26 mouse cellular contexts compared by ENCODE assay signal in genomic region chr8:120679629-120680387, GRCm38 (mm10). TPM values are rescaled to one million over a fixed set of nuclear protein-coding genes. Genes with fewer than 3 reads are reported as not detected.
DNase-seq lines count a peak whose midpoint lies in the region; ATAC-seq lines count a peak whose summit lies in the region.
"Had no signal": no experiment of that assay in that cellular context is flagged by ENCODE, and none has a peak within 500 bp of the region (broad histone marks: within the 10 kb centered on the region; RNA-seq: fewer than 3 reads in every experiment).

No protein-coding gene starts in this region.

- H3K27ac ChIP-seq in heart, embryonic 14.5 days (replicated peaks in 1 of 2; ENCODE audit: control insufficient read depth in 1 of 2, insufficient read depth in 1 of 2, low read depth in 2 of 2, low read length in 2 of 2): no peak overlapping the region
- no peak overlapping the region for H3K27ac ChIP-seq in liver, embryonic 13.5 days
- no peak overlapping the region for H3K27ac ChIP-seq in stomach, embryonic 15.5 days
- no peak overlapping the region for H3K27ac ChIP-seq in kidney, embryonic 16.5 days (ENCODE audit: low read length)
- no peak overlapping the region for H3K27ac ChIP-seq in midbrain, embryonic 15.5 days
- H3K27ac ChIP-seq: embryonic facial prominence, embryonic 15.5 days; heart, embryonic 15.5 days; hindbrain, embryonic 15.5 days; kidney, postnatal 0 days; limb, embryonic 10.5 days; macrophage; midbrain, embryonic 12.5 days; neural tube, embryonic 12.5 days had no signal

- H3K4me1 ChIP-seq in heart, embryonic 14.5 days (ENCODE audit: control insufficient read depth in 2 of 2, insufficient read depth in 2 of 2, low read length in 2 of 2): no peaks in the 10 kb centered on the region
- peaks cover 22% of the 10 kb centered on the region for H3K4me1 ChIP-seq in liver, embryonic 13.5 days (replicated peaks)
- peaks cover 8% of the 10 kb centered on the region; the same call in 1 of the 2 replicates for H3K4me1 ChIP-seq in stomach, embryonic 15.5 days
- no peaks in the 10 kb centered on the region for H3K4me1 ChIP-seq in kidney, embryonic 16.5 days (ENCODE audit: insufficient read depth, low read length)
- no peaks in the 10 kb centered on the region; the same call in 1 of the 2 replicates for H3K4me1 ChIP-seq in midbrain, embryonic 15.5 days
- H3K4me1 ChIP-seq: heart, embryonic 15.5 days; hindbrain, embryonic 15.5 days; midbrain, embryonic 12.5 days; neural tube, embryonic 12.5 days had no signal

- no peaks in the 10 kb centered on the region for H3K9me3 ChIP-seq in heart, embryonic 14.5 days (ENCODE audit: control insufficient read depth, low read length)
- H3K9me3 ChIP-seq in liver, embryonic 13.5 days (replicated peaks): no peaks in the 10 kb centered on the region
- no peaks in the 10 kb centered on the region for H3K9me3 ChIP-seq in stomach, embryonic 15.5 days
- no peaks in the 10 kb centered on the region for H3K9me3 ChIP-seq in kidney, embryonic 16.5 days (ENCODE audit: low read length)
- H3K9me3 ChIP-seq in midbrain, embryonic 15.5 days: no peaks in the 10 kb centered on the region
- H3K9me3 ChIP-seq: embryonic facial prominence, embryonic 15.5 days; heart, embryonic 15.5 days; hindbrain, embryonic 15.5 days; limb, embryonic 10.5 days; midbrain, embryonic 12.5 days; neural tube, embryonic 12.5 days had no signal

- ATAC-seq in heart, embryonic 14.5 days (ENCODE audit: insufficient number of reproducible peaks, insufficient read depth, low FRiP score, low read depth): no peak
- ATAC-seq in liver, embryonic 13.5 days (ENCODE audit: low read depth): peak; percentile 78
- peak; percentile 33; the same call in 1 of the 2 replicates for ATAC-seq in stomach, embryonic 15.5 days (ENCODE audit: insufficient read depth, low FRiP score, low read depth)
- no peak for ATAC-seq in kidney, embryonic 16.5 days (ENCODE audit: low FRiP score, low TSS enrichment)
- ATAC-seq in midbrain, embryonic 15.5 days (replicated peaks): no peak
- ATAC-seq: forebrain, embryonic 14.5 days; lung, postnatal 0 days had no signal

- H3K27me3 ChIP-seq in heart, embryonic 14.5 days (ENCODE audit: control insufficient read depth, insufficient read depth, low read length): peaks cover 11% of the 10 kb centered on the region
- peaks cover 5% of the 10 kb centered on the region for H3K27me3 ChIP-seq in liver, embryonic 13.5 days
- H3K27me3 ChIP-seq in stomach, embryonic 15.5 days (replicated peaks): no peaks in the 10 kb centered on the region
- no peaks in the 10 kb centered on the region for H3K27me3 ChIP-seq in kidney, embryonic 16.5 days (ENCODE audit: insufficient read depth, low read length)
- no peaks in the 10 kb centered on the region for H3K27me3 ChIP-seq in midbrain, embryonic 15.5 days (replicated peaks)
- H3K27me3 ChIP-seq: embryonic facial prominence, embryonic 15.5 days; hindbrain, embryonic 15.5 days had no signal

- peaks cover 17% of the 10 kb centered on the region for H3K36me3 ChIP-seq in heart, embryonic 14.5 days (ENCODE audit: control insufficient read depth, insufficient read depth, low read length)
- H3K36me3 ChIP-seq in liver, embryonic 13.5 days: peaks cover 10% of the 10 kb centered on the region
- no peaks in the 10 kb centered on the region for H3K36me3 ChIP-seq in stomach, embryonic 15.5 days
- no peaks in the 10 kb centered on the region for H3K36me3 ChIP-seq in kidney, embryonic 16.5 days (ENCODE audit: insufficient read depth, low read length)
- H3K36me3 ChIP-seq in midbrain, embryonic 15.5 days (replicated peaks): no peaks in the 10 kb centered on the region
- H3K36me3 ChIP-seq: heart, embryonic 15.5 days; hindbrain, embryonic 15.5 days had no signal

- H3K9ac ChIP-seq in heart, embryonic 14.5 days (ENCODE audit: low read length): peak overlapping the region; percentile 54; the same call in 1 of the 2 replicates
- no peak overlapping the region for H3K9ac ChIP-seq in liver, embryonic 13.5 days
- H3K9ac ChIP-seq in stomach, embryonic 15.5 days: no peak overlapping the region
- H3K9ac ChIP-seq in kidney, embryonic 16.5 days (replicated peaks; ENCODE audit: low read length): no peak overlapping the region
- no peak overlapping the region for H3K9ac ChIP-seq in midbrain, embryonic 15.5 days
- H3K9ac ChIP-seq: embryonic facial prominence, embryonic 15.5 days; heart, embryonic 15.5 days; hindbrain, embryonic 15.5 days; midbrain, embryonic 12.5 days; neural tube, embryonic 12.5 days had no signal

- intact Hi-C loops in heart, postnatal 14 days (cut with DNase I): loop anchor here (5.0 kb wide), 2 partner anchors 57 to 412 kb away; partner anchors contain the start of gene Irf8

- H3K4me3 ChIP-seq in heart, embryonic 14.5 days (ENCODE audit: control insufficient read depth in 1 of 2, insufficient read depth in 1 of 2, low read depth in 1 of 2, low read length in 2 of 2): no peak overlapping the region
- no peak overlapping the region for H3K4me3 ChIP-seq in liver, embryonic 13.5 days (replicated peaks)
- H3K4me3 ChIP-seq in stomach, embryonic 15.5 days (replicated peaks): no peak overlapping the region
- H3K4me3 ChIP-seq in kidney, embryonic 16.5 days (ENCODE audit: low read length): no peak overlapping the region
- H3K4me3 ChIP-seq in midbrain, embryonic 15.5 days: no peak overlapping the region
- H3K4me3 ChIP-seq: embryonic facial prominence, embryonic 15.5 days; heart, embryonic 15.5 days; hindbrain, embryonic 15.5 days; limb, embryonic 10.5 days; midbrain, embryonic 12.5 days; neural tube, embryonic 12.5 days had no signal

- DNase-seq in heart, postnatal 14 days: no peak
- peak; percentile 53 for DNase-seq in c-Kit-positive CD71-positive TER-119-positive erythroid progenitor cells, embryonic 14.5 days (ENCODE audit: low spot score)
- no peak for DNase-seq in liver, embryonic 13.5 days
- no peak for DNase-seq in right cerebral cortex, postnatal 10 days (ENCODE audit: low spot score in 2 of 2)
- DNase-seq: adrenal gland, adult 8-10 months; cerebellum, adult 9-11 months; layer of hippocampus, adult 9-11 months; right cerebral cortex, postnatal 25 days had no signal

- WGBS in heart, embryonic 14.5 days: 27% methylated on average over 11 of the region's 11 CpGs
- WGBS in liver, embryonic 13.5 days (ENCODE audit: insufficient replicate concordance): 13% methylated on average over 11 of the region's 11 CpGs
- WGBS in stomach, embryonic 15.5 days: 41% methylated on average over 11 of the region's 11 CpGs
- WGBS in kidney, embryonic 16.5 days: 43% methylated on average over 11 of the region's 11 CpGs
- 78% methylated on average over 11 of the region's 11 CpGs for WGBS in midbrain, embryonic 15.5 days

- no peak overlapping the region for H3K4me2 ChIP-seq in heart, embryonic 14.5 days (ENCODE audit: low read length)
- H3K4me2 ChIP-seq in liver, embryonic 13.5 days: peak overlapping the region; percentile 12; the same call in 1 of the 2 replicates
- H3K4me2 ChIP-seq in stomach, embryonic 15.5 days: no peak overlapping the region
- no peak overlapping the region for H3K4me2 ChIP-seq in kidney, embryonic 16.5 days (replicated peaks; ENCODE audit: low read depth, low read length)
- H3K4me2 ChIP-seq in midbrain, embryonic 15.5 days: no peak overlapping the region
- H3K4me2 ChIP-seq: embryonic facial prominence, embryonic 15.5 days; heart, embryonic 15.5 days; hindbrain, embryonic 15.5 days; midbrain, embryonic 12.5 days; neural tube, embryonic 12.5 days had no signal

RNA-seq across cellular contexts. Expression of gene Emc8, which starts 11.4 kb away (rescaled TPM):
- polyA plus RNA-seq in heart, embryonic 14.5 days (2014; fragmentation: Nextera tagmentation; extraction: Ambion mirVana): 166 and 168 TPM in 2 replicates
- 10 to 100 TPM; 47.7 to 58.4 TPM for total RNA-seq in heart, postnatal 14 days (2021)
- polyA plus RNA-seq in liver, embryonic 13.5 days (2015; fragmentation: Nextera tagmentation; extraction: Ambion mirVana): 156 and 163 TPM in 2 replicates
- 208 and 227 TPM in 2 replicates for polyA plus RNA-seq in stomach, embryonic 15.5 days (2015; fragmentation: Nextera tagmentation; extraction: Ambion mirVana)
- polyA plus RNA-seq in kidney, embryonic 16.5 days (2015; fragmentation: Nextera tagmentation; extraction: Ambion mirVana): 253 and 262 TPM in 2 replicates
- polyA plus RNA-seq in midbrain, embryonic 15.5 days (2015; fragmentation: Nextera tagmentation; extraction: Ambion mirVana): 98.0 and 115 TPM in 2 replicates

RNA-seq across cellular contexts. Expression of gene Cox4i1, which starts 11.8 kb away (rescaled TPM):
- polyA plus RNA-seq in heart, embryonic 14.5 days (2014; fragmentation: Nextera tagmentation; extraction: Ambion mirVana): 2,314 and 2,402 TPM in 2 replicates
- 1,000 to 10,000 TPM; 4,230 to 4,270 TPM for total RNA-seq in heart, postnatal 14 days (2021)
- 800 and 812 TPM in 2 replicates for polyA plus RNA-seq in liver, embryonic 13.5 days (2015; fragmentation: Nextera tagmentation; extraction: Ambion mirVana)
- polyA plus RNA-seq in stomach, embryonic 15.5 days (2015; fragmentation: Nextera tagmentation; extraction: Ambion mirVana): 1,112 and 1,167 TPM in 2 replicates
- 1,211 and 1,278 TPM in 2 replicates for polyA plus RNA-seq in kidney, embryonic 16.5 days (2015; fragmentation: Nextera tagmentation; extraction: Ambion mirVana)
- 1,028 and 1,049 TPM in 2 replicates for polyA plus RNA-seq in midbrain, embryonic 15.5 days (2015; fragmentation: Nextera tagmentation; extraction: Ambion mirVana)

RNA-seq across cellular contexts. Expression of gene Gm27021, which starts 11.9 kb away (rescaled TPM):
- polyA plus RNA-seq in heart, embryonic 14.5 days (2014; fragmentation: Nextera tagmentation; extraction: Ambion mirVana): 0.45 and 0.65 TPM in 2 replicates
- total RNA-seq in heart, postnatal 14 days (2021): not detected
- polyA plus RNA-seq in liver, embryonic 13.5 days (2015; fragmentation: Nextera tagmentation; extraction: Ambion mirVana): 0.38 and 1.3 TPM in 2 replicates
- polyA plus RNA-seq in stomach, embryonic 15.5 days (2015; fragmentation: Nextera tagmentation; extraction: Ambion mirVana): 2.0 and 3.0 TPM in 2 replicates
- polyA plus RNA-seq in kidney, embryonic 16.5 days (2015; fragmentation: Nextera tagmentation; extraction: Ambion mirVana): 3.4 and 4.2 TPM in 2 replicates
- polyA plus RNA-seq in midbrain, embryonic 15.5 days (2015; fragmentation: Nextera tagmentation; extraction: Ambion mirVana): 6.6 and 6.8 TPM in 2 replicates
- total RNA-seq: common myeloid progenitor, adult 5-6 weeks; gastrocnemius, postnatal 10 days; hematopoietic stem cell, adult 5-6 weeks; liver, adult 2 months had no signal
- polyA plus RNA-seq: liver, adult 2 months; macrophage had no signal

RNA-seq across cellular contexts. Expression of gene 1190005I06Rik, which starts 32.4 kb away (rescaled TPM):
- polyA plus RNA-seq in heart, embryonic 14.5 days (2014; fragmentation: Nextera tagmentation; extraction: Ambion mirVana): 5.8 and 6.2 TPM in 2 replicates
- 1 to 10 TPM; 3.7 to 4.0 TPM for total RNA-seq in heart, postnatal 14 days (2021)
- 0.89 and 1.2 TPM in 2 replicates for polyA plus RNA-seq in liver, embryonic 13.5 days (2015; fragmentation: Nextera tagmentation; extraction: Ambion mirVana)
- polyA plus RNA-seq in stomach, embryonic 15.5 days (2015; fragmentation: Nextera tagmentation; extraction: Ambion mirVana): 2.4 and 3.8 TPM in 2 replicates
- 2.3 and 2.4 TPM in 2 replicates for polyA plus RNA-seq in kidney, embryonic 16.5 days (2015; fragmentation: Nextera tagmentation; extraction: Ambion mirVana)
- polyA plus RNA-seq in midbrain, embryonic 15.5 days (2015; fragmentation: Nextera tagmentation; extraction: Ambion mirVana): 18.1 and 20.1 TPM in 2 replicates
- total RNA-seq: hematopoietic stem cell, adult 5-6 weeks had no signal

RNA-seq across cellular contexts. Expression of gene Irf8, which starts 56.4 kb away (rescaled TPM):
- 7.5 and 8.5 TPM in 2 replicates for polyA plus RNA-seq in heart, embryonic 14.5 days (2014; fragmentation: Nextera tagmentation; extraction: Ambion mirVana)
- 1 to 10 TPM; 3.9 to 4.3 TPM for total RNA-seq in heart, postnatal 14 days (2021)
- polyA plus RNA-seq in liver, embryonic 13.5 days (2015; fragmentation: Nextera tagmentation; extraction: Ambion mirVana): 11.6 and 12.1 TPM in 2 replicates
- 21.8 and 23.0 TPM in 2 replicates for polyA plus RNA-seq in stomach, embryonic 15.5 days (2015; fragmentation: Nextera tagmentation; extraction: Ambion mirVana)
- polyA plus RNA-seq in kidney, embryonic 16.5 days (2015; fragmentation: Nextera tagmentation; extraction: Ambion mirVana): 10.0 and 10.9 TPM in 2 replicates
- polyA plus RNA-seq in midbrain, embryonic 15.5 days (2015; fragmentation: Nextera tagmentation; extraction: Ambion mirVana): 3.7 and 4.0 TPM in 2 replicates

Comparison
In these comparisons a context has a peak if more than half of its experiments do, and no peak if none do; other contexts are left out.
1. ATAC-seq: peak in liver, embryonic 13.5 days (single experiment) and stomach, embryonic 15.5 days (single experiment); none in heart, embryonic 14.5 days (single experiment), kidney, embryonic 16.5 days (single experiment) and midbrain, embryonic 15.5 days (single experiment).